Mouse (Mus musculus) heart, adult 2 months (tissue): Measurements from ENCODE around the gene Csf3r.

Experiments
- CTCF ChIP-seq: fragments of 200-600 bp; IDR thresholded peaks from 2 replicates; pipeline ENCODE4 v1.8.1; 2022; ENCODE audit warnings: antibody characterized with exemption, mild to moderate bottlenecking, moderate library complexity
- EP300 ChIP-seq: fragments of 200-500 bp; IDR thresholded peaks from 2 replicates; pipeline ENCODE4 v1.6.1; 2011; ENCODE audit warnings: low read depth, low read length, control low read depth; ENCODE audit not compliant: insufficient read depth
- POLR2A ChIP-seq: fragments of 200-500 bp; IDR thresholded peaks from 2 replicates; pipeline ENCODE4 v1.6.1; 2011; ENCODE audit warnings: mild to moderate bottlenecking, low read depth, low read length, control low read depth; ENCODE audit not compliant: insufficient read depth

DNA sequence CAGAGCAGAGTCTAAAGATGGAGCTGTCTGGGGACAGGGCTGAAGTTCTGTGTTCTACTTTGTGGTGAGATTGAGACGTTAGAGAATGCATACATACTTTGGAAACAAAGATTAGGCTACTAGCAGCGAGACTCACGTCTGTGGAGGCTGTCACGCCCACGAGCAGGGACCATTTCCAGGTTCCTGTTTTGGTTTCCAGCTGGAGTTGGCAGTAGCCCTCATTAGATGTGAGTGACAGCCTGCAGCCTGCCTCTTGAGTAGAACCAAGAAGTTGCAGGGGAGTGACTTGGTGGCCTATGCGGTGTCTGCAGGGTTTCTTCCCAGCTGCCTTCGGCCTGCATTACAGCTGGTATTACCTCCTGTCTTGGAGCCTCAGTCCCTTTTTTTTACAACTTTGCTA lies 27.3 kb downstream of the Csf3r start:
- no peak for TF ChIP-seq EP300
- TF ChIP-seq CTCF: no peak
- no peak for TF ChIP-seq POLR2A
